ENCODE assay signal across 8 mouse cellular contexts in the genomic region with DNA sequence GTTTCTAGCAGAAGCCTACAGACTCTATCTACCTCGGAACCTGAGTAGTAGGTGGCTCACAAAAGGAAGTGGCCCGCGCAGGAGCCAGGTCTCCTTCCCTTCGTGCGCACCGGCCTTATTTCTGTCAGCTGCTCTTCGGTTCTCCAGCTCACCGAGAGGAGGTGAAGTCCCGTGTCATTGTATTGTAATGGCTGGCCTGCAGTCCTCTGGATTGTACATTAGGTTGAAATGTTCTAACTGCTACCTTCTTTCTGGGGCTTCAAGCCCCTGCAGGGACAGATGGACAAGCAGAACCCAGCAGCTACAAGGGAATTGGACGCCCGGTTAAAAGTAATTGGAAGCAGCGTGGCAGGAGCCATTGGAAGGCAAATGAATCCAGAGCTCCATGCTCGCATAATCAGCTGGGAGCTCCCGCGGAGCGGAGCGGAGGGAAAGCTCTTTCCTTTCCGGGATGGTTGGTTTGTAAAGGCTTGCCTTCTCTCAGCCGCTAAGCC.
DNase-seq lines count a peak whose midpoint lies in the region; TF ChIP-seq lines count a peak whose summit lies in the region.

No protein-coding gene starts in this region.

- H3K4me3 ChIP-seq in olfactory bulb, adult 2 months (ENCODE audit: insufficient read depth, low read depth, low read length): peak overlapping the region; percentile 11

- peaks cover 11% of the 10 kb centered on the region; the same call in 1 of the 2 replicates for H3K4me1 ChIP-seq in olfactory bulb, adult 2 months (ENCODE audit: control insufficient read depth, insufficient read depth, low read length)

- no peak overlapping the region for H3K27ac ChIP-seq in olfactory bulb, adult 2 months (ENCODE audit: insufficient read depth, low read depth, low read length)

- no peak for TF ChIP-seq CTCF in olfactory bulb, adult 2 months (IDR thresholded peaks at IDR 0.05; ENCODE audit: insufficient read depth, low read depth, low read length)

- no peak for TF ChIP-seq POLR2A in olfactory bulb, adult 2 months (IDR thresholded peaks at IDR 0.05; ENCODE audit: insufficient read depth, low read depth, low read length)

- DNase-seq in lung, postnatal 10 days: peak; percentile 2
- no peak for DNase-seq in lung, adult 18-20 months
- peak; percentile 80 for DNase-seq in embryo, embryonic 11 days
- peak; percentile 5 to 13 for DNase-seq in heart, postnatal 36 days
- DNase-seq in kidney, postnatal 4 days: peak; percentile 45 to 51
- no peak for DNase-seq in thymus, postnatal 4 days
- DNase-seq in urinary bladder, postnatal 36 days (ENCODE audit: low spot score in 2 of 2): no peak

- intact Hi-C loops in heart, postnatal 36 days (cut with DNase I): no loop called here

- WGBS in olfactory bulb, adult 2 months: 14% methylated on average over 19 of the region's 19 CpGs

Comparison
In these comparisons a context has a peak if more than half of its experiments do, and no peak if none do; other contexts are left out.
1. DNase-seq: peak in lung, postnatal 10 days (single experiment), embryo, embryonic 11 days (single experiment), heart, postnatal 36 days (2 of 2) and kidney, postnatal 4 days (2 of 2); none in lung, adult 18-20 months (0 of 2), thymus, postnatal 4 days (single experiment) and urinary bladder, postnatal 36 days (0 of 2).